Mouse (Mus musculus) embryonic fibroblast, embryonic 13.5 days (primary cell): ENCODE data around the gene Nrp1. TPM values are rescaled to one million over a fixed set of nuclear protein-coding genes. Genes with fewer than 3 reads are reported as not detected.

ENCODE experiments used
- H3K27ac ChIP-seq: 2 replicates; pipeline ENCODE4 v1.5.1; 2012; ENCODE audit warnings: low read length, control low read depth, inconsistent platforms; ENCODE audit not compliant: insufficient read depth
- H3K4me1 ChIP-seq: 2 replicates; pipeline ENCODE4 v1.6.1; 2011; ENCODE audit warnings: low read length; ENCODE audit not compliant: control insufficient read depth, insufficient read depth
- H3K4me3 ChIP-seq: 2 replicates; pipeline ENCODE4 v1.5.1; 2011; ENCODE audit warnings: mild to moderate bottlenecking, control low read depth, low read length; ENCODE audit not compliant: insufficient read depth
- CTCF ChIP-seq: IDR thresholded peaks from 2 replicates; pipeline ENCODE4 v1.5.1; 2011; ENCODE audit warnings: mild to moderate bottlenecking, control low read depth, low read length, moderate library complexity, borderline replicate concordance; ENCODE audit not compliant: insufficient read depth
- POLR2A ChIP-seq: IDR thresholded peaks from 2 replicates; pipeline ENCODE4 v1.6.1; 2011; ENCODE audit warnings: low read depth, mild to moderate bottlenecking, control low read depth, low read length, moderate library complexity
- polyA plus RNA-seq: library from polyadenylated mRNA; stranded (reverse); fragments of >200 nt; gene quantifications from 2 replicates; pipeline ENCODE4 v1.2.4, GENCODE M21; 2011; ENCODE audit warnings: low read depth; ENCODE audit not compliant: missing spikeins, insufficient read length

Gene Nrp1
- polyA plus RNA-seq, 1 experiment: 121 TPM

DNA sequence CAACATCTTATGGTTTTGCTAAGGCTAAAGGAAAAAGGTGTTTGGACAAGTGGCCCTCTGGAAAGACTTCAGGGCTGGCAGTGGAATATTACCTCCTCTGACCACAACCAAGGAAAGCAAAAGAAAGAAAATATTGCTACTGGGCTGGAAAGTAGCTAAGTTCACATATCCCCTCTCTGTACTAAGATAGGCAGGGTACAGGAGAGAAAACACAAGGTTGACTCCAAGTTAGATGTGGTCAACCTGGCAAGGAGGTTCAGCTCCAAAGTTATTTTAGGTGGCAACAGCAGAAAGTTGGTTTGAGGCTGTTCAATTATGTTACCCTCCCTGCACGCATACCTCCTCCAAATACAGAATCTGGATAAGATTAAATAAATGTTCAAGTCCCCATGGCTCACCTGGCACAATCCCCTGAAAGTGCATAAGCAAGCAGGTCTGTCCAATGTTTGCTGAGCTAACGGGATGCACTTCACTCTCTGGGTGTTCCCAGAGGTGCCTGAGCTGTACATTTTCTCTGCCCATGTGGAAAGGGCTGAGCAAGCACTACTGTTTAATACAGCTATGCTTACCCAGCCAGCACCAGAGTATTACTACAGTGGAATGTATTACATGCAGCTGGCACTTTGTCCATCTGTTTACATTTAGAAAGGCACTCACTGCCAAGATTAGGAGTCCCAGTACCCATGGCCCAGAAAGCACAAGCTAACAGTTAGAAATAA is 185.9 kb downstream of the Nrp1 start:
- no peak for TF ChIP-seq CTCF
- TF ChIP-seq POLR2A: no peak
- Histone ChIP-seq H3K4me1 (no peaks in the 10 kb centered on the region), H3K27ac (no peak overlapping the region), H3K4me3 (no peak overlapping the region)

GRCm38 (mm10) chr8:128546287-128546686 is 187.9 kb downstream of the Nrp1 start:
- no peaks in the 10 kb centered on the region for H3K4me1 ChIP-seq
- H3K27ac ChIP-seq: no peak overlapping the region
- no peak for TF ChIP-seq POLR2A
- no peak for TF ChIP-seq CTCF
- H3K4me3 ChIP-seq: no peak overlapping the region

DNA sequence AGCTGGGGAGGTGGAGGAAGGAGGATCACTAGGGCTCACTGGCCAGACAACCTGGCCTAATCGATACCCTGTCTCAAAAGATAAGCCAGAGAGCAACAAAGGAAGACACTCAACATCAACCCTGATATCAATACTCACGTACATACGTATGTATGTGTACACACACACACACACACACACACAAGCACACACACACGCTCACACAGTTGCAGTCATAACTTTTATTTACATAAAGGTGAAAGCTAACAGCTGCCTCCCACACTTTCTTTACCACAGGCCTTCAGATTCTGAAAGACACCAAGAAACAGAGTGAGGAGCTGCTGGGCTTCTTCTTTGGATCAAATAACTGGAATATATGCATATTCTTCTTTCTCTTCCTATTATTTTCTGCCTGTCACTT is 189.0 kb downstream of the Nrp1 start:
- no peak overlapping the region for H3K4me3 ChIP-seq

GRCm38 (mm10) chr8:128549738-128550137 is 191.3 kb downstream of the Nrp1 start:
- H3K4me1 ChIP-seq: no peaks in the 10 kb centered on the region
- no peak overlapping the region for H3K27ac ChIP-seq
- no peak overlapping the region for H3K4me3 ChIP-seq
- no peak for TF ChIP-seq CTCF

More for the DNA sequence above, 189.0 kb downstream of the Nrp1 start:
- TF ChIP-seq CTCF: no peak
- no peak for TF ChIP-seq POLR2A
- Histone ChIP-seq H3K4me1 (no peaks in the 10 kb centered on the region), H3K27ac (no peak overlapping the region)

GRCm38 (mm10) chr8:128551421-128552139 is 193.2 kb downstream of the Nrp1 start:
- no peak overlapping the region for H3K4me3 ChIP-seq
- TF ChIP-seq POLR2A: no peak
- TF ChIP-seq CTCF: peak; percentile 74
- no peak overlapping the region for H3K27ac ChIP-seq
- no peaks in the 10 kb centered on the region for H3K4me1 ChIP-seq
